Mouse (Mus musculus) brain, embryonic 14.5 days (tissue): ENCODE data around the gene Stard10. TPM values are rescaled to one million over a fixed set of nuclear protein-coding genes. Genes with fewer than 3 reads are reported as not detected.

Experiments used
- DNase-seq: peaks from one replicate; pipeline ENCODE4 v3.0.0-alpha.2; 2011; ENCODE audit warnings: low read depth
- CTCF ChIP-seq: fragments of 200-500 bp; IDR thresholded peaks from 2 replicates; pipeline ENCODE4 v1.5.1; 2012; ENCODE audit warnings: inconsistent platforms, mild to moderate bottlenecking, moderate library complexity, borderline replicate concordance; ENCODE audit not compliant: insufficient read depth, insufficient read length; ENCODE audit errors: extremely low read depth
- POLR2A ChIP-seq: fragments of 200-500 bp; IDR thresholded peaks from 2 replicates; pipeline ENCODE4 v1.6.1; 2012; ENCODE audit warnings: mild to moderate bottlenecking, inconsistent platforms, borderline replicate concordance; ENCODE audit not compliant: poor library complexity, insufficient read depth, insufficient read length, severe bottlenecking; ENCODE audit errors: extremely low read depth
- polyA plus RNA-seq: library from polyadenylated mRNA; depleted of rRNA; stranded (reverse); fragments of >200 nt; gene quantifications from 2 replicates; pipeline ENCODE4 v1.2.3, GENCODE M21; 2012

Gene Stard10
- polyA plus RNA-seq, 1 experiment = 17.9 TPM

DNA sequence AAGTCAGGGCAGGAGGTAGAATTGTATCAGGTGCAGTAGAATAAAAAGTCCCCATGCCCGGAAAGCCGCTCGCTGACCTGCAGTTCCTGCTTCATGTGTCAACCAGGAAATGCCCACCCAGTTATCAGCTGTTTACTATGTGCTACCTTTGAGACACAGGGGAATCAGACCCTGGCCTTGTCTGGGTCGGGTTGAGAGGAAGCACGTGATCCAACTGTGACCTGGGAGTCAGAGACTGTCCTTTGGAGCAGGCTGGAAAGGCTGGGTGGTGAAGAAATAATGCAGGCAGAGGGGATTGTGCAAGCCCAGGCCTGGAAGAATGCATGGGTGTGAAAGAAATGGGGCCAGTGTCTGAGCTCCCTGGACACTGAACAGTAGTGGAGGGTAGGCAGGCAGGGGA, 37.5 kb downstream of the Stard10 start:
- DNase-seq = no peak
- TF ChIP-seq POLR2A = no peak
- no peak for TF ChIP-seq CTCF

DNA sequence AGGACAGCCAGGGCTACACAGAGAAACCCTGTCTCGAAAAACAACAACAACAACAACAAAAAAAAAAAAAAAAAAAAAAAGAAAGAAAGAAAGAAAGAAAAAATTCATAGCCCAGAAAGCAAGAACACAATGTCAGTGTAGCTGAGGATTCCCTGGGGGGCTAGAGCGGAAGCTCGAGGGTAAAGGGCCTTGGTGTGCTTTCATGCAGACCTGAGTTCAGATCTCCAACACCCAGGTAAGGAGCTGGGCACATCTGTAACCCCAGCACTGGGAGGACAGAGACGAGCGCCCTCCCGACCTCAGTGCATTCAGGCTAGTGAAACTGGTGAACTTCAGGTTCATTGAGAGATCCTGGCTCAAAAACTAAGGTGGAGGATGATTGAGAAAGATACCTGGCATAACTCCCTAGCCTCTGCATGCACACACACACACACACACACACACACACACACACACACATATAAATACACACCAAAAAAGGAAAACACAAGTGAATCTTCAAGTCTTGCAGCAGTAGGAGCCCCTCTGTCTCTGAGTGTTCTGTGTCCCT, 38.7 kb downstream of the Stard10 start:
- no peak for DNase-seq
- no peak for TF ChIP-seq CTCF
- no peak for TF ChIP-seq POLR2A

DNA sequence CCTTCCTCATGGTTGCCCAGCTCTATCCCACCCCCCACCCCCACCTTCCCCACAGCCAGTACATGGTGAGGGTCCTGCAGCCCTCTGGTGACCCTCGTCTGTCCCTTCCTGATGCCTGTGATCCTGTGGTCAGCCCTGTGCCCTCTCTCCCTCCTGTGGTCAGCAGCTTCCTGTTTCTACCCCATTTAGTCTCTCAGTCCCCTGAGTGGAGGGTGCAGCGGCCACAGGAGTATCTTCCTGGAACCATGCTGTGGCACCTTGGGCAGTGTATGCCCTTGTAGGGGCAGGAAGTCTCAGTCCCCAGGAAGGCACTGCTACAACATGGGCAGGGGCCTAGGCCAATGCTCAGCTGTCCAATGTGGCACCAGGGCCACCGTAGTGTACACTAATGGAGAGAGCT, 40.0 kb downstream of the Stard10 start:
- TF ChIP-seq POLR2A = no peak
- TF ChIP-seq CTCF = no peak
- no peak for DNase-seq

DNA sequence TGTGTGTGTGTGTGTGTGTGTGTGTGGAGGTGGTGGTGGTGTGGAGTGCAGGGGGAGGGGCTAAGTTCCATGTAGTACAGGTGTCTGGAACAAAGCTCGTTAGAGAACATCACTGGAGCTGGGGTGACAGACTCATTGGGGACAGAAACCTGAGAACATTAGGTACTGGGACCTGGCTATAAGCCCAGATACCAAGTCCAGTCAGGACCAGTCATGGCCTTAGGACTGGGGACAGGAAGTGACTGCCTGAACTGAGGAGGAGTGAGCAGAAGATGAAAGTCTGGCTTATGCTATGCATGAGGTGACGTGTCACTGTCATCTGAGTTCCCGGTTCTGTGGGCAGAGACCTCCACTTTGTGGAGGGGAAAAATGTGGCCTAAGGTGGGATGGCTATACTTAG, 43.5 kb downstream of the Stard10 start:
- TF ChIP-seq POLR2A (no peak), CTCF (no peak)
- DNase-seq = no peak

DNA sequence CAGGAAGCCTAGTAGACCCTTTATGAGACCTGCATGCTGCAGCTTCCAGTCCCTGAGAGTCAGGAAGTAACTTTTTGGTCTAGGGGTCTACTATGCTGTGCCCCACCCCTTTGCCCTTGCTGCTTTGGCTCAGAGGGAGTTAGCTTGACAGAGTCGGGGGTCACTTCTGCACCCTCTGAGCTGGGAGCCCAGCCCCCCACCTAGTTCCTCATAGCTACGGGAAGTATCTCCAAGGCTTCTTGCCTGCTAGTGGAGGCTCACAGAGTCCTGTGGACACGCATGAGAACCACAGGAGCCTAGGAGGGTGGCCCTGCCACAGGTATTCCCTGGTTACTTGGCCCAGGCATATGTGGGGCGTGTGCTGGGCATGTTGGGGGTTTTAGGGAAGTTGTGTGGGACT, 44.1 kb downstream of the Stard10 start:
- DNase-seq = no peak

DNA sequence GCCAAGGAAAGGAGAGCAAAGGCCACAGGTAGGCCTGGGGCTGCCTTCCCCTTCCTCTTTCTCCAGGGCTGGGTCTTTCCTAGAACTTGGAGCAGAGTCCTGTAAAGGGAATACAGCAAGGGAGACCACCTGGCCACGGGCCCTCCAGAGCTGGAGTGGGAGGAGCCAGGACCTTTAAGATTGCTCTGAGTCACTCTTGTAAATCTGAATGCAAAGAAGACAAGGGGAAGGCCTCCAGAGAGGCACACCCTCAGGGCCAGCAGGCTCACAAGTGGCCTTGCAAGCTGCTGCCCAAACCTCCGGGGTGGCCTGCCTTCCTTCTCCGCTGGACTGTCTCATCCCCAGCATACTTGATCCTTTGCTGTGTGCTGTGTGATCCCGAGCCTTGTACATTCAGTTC, 44.9 kb downstream of the Stard10 start:
- TF ChIP-seq POLR2A (no peak), CTCF (no peak)
- no peak for DNase-seq

More for the DNA sequence above, 44.1 kb downstream of the Stard10 start:
- TF ChIP-seq CTCF = no peak
- TF ChIP-seq POLR2A = no peak

DNA sequence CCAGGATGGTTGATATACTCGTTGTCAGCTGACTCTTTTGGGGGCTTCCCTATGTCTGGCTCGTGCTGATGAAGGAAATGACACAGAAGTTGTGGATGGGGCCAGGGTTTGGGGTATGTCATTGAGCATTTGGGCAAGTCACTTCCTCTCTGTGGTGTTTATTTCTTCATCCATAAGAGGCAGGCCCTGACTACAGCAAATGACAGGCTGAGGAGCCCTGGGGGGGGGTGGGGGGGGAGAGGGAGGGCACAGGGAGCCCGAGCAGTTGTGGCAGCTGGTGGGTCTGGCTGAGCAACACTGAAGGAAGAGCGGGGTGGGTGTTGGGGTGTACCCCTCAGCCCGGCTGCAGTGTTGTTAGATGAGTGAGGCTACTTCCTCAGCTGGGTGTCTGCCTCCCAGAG, 45.9 kb downstream of the Stard10 start:
- TF ChIP-seq CTCF (no peak), POLR2A (no peak)
- DNase-seq = no peak

DNA sequence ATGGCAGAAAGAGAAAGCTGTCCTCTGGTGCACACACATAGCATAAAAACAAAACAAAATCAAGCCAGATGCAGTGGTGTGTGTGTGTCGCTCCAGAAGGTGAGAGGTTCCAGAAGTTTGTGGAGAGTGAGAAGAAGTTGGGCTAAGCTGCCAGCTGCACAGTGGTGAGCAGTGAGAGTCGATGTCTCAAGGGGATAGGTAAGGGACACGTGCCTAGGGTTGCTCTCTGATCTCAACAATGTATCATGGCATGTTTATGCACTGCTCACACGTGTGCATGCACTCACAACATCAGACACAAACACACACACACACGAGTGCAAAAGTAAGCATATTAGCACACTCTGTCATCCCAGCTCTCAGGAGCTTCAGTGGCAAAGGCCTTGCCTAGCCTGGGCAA, 47.0 kb downstream of the Stard10 start:
- no peak for TF ChIP-seq CTCF
- no peak for TF ChIP-seq POLR2A
- no peak for DNase-seq

DNA sequence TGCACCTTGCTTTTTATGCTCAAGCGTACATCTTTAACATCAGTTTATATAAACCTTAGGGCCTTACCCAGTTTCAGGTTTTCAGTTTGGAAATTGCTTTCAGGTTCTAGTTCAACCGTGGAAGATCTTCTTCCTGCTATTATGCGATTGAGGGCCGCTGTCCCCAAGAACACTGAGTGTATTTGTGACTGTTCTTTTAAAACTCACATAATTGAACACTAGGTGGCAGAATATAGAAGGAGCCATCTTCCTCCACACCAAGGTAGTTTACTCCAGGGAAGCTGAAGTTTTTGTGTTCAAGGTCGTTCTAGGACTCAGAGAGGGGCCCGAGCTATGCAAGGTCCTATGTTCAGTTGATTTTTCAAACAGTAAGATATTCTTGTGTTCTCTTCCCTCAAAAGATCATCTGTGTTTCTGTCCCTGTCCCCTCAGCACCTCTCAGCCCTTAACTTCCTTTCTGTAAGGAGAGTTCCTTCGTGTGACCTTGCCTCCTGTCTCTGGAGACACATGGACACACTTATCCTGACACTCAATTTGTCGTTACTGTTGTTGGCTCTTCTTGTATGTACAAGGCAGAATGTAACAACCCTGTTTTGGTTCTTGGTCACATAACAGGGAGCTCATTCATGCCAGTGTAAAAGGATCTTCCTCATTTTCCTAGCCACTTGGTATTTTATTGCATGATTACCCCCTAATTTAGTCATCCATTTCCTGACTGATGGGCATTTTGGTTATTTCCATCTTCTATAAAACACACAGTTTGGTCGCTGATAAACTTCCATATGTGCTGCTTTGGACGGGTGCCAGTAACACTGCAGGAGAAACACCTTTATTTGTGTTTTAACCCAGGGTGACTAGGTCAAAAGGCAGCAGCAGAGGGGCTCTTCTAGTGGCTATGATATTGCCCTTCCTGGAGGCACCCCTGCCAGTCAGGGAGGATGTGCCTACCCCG, 51.3 kb downstream of the Stard10 start:
- no peak for DNase-seq
- no peak for TF ChIP-seq CTCF

DNA sequence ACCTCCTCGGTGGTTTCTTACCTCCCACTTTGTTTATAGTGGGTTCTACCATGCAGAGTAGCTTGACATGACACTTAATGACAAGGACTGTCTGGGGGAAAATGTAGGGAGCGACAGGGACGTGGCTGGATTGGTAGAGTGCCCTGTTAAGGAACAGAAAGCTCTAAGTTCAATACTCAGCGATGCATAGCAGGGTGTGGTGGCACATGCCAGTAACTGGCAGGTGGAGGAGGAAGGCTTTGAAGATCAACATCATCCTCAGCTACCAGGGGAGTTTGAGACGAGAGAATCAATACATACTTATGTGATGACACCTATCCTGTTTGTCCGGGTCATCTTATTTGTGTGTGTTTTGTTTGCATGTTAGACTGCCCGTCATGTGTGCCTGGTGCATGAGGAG, 52.8 kb downstream of the Stard10 start:
- TF ChIP-seq POLR2A (no peak), CTCF (no peak)
- no peak for DNase-seq

DNA sequence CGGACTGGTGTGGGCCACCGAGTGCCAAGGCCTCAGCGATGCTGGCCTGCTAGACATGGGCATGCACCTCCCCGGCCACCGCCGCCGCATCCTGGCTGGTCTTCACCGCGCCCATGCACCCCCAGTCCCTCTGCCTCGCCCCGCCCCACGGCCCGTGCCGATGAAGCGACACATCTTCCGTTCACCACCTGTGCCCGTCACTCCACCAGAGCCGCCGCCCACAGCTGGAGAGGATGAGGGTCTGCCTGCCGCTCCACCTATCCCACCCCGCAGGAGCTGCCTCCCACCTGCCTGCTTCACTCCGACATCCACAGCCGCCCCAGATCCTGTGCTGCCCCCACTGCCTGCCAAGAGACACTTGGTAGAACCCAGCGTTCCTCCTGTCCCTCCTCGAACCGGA, 56.2 kb downstream of the Stard10 start:
- no peak for TF ChIP-seq CTCF
- DNase-seq = no peak

DNA sequence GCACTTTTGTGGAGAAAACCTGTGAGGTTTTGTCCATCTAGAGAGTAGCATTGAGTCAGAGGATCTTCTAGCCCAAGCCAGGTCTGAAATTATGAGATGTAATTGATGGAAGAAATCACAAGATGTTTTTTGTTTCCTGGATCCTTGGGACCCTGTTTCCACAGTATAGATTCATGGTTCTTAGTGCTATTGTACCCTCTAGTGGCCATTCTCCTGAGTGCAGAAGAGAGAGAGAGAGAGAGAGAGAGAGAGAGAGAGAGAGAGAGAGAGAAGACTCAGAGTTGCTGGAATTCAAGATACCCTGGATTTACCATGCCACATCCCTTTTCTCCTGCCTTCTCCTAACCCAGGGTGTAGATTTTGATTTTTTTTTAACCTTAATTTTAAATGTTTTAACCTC, 57.3 kb downstream of the Stard10 start:
- TF ChIP-seq CTCF (peak; percentile 37; the same call in 1 of the 2 replicates), POLR2A (no peak)

More for the DNA sequence above, 57.3 kb downstream of the Stard10 start:
- peak; percentile 88 for DNase-seq
